Mouse (Mus musculus): ENCODE results near the gene Grb7. TPM values are rescaled to one million over a fixed set of nuclear protein-coding genes. Genes with fewer than 3 reads are reported as not detected.

Grb7 gene
- polyA plus RNA-seq (2015; fragmentation: Nextera tagmentation; extraction: Ambion mirVana), result 0.80 and 1.0 TPM in 2 replicates

DNA sequence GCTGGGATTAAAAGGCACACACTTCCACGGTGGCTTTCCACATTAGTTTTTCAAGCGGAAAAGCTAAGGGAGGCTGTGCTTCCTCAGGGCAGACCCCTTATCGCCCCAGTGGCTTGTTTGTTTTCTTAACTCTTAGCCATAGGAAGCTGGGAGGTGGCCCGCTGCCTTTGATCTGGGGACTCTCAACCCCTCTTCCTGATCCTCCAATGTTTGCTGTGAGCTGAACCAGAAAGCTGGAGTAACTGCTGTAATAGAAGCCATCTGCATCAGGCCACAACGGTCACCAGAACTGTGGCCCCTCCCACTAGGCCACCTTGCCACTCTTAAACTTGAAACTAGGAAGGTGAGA, at the start of gene Grb7:
TSS of gene Grb7 (plus strand) at position 182 of the 349 bp plus-strand sequence.

DNA sequence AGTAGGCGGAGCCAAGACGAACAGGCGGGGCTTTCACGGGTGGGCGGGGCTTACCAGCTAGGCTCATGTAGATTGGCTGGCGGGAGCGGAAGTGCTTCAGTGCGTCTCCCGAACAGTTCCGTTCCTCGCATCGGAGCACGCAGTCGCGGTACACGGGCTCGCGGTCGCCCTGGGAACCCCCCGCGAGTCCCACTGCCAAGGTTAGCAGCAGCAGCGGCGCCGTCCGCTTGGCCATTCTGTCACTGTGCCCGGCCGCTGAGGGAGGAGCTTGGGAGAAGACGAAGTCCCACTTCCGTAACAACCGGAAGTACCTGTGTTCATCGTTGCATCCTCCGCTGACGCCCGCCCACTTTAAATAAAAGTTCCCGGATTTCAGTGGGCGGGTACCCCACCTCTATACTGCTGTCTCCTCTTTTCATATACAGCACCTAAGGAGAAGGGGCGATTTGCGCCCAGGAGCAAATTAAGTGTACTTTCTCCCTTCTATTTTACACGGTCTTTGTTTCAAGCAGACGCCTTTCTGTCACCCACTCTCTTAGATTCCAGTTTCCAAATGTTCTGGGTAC, 46.0 kb upstream of the Grb7 start, which contains the start of gene Pgap3:
TSS of gene Pgap3 (minus strand) at position 330 of the 566 bp plus-strand sequence.

DNA sequence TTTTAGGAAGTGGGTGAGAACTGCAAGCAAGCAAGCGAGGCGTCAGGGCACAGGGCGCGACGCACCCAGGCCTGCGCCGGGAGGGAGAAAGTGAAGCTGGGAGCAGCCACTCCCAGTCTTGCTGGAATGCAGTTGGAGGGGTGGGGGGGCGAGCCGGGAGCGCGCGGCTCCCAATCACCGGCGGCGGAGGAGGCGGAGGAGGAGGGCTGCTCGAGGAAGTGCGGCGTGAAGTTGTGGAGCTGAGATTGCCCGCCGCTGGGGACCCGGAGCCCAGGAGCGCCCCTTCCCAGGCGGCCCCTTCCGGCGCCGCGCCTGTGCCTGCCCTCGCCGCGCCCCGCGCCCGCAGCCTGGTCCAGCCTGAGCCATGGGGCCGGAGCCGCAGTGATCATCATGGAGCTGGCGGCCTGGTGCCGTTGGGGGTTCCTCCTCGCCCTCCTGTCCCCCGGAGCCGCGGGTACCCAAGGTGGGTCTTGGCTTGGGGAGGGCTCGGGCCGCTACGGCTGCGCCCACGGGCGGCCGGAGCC, 33.9 kb upstream of the Grb7 start, which contains the start of gene Erbb2:
TSS of gene Erbb2 (plus strand) at position 198 of the 524 bp plus-strand sequence.

DNA sequence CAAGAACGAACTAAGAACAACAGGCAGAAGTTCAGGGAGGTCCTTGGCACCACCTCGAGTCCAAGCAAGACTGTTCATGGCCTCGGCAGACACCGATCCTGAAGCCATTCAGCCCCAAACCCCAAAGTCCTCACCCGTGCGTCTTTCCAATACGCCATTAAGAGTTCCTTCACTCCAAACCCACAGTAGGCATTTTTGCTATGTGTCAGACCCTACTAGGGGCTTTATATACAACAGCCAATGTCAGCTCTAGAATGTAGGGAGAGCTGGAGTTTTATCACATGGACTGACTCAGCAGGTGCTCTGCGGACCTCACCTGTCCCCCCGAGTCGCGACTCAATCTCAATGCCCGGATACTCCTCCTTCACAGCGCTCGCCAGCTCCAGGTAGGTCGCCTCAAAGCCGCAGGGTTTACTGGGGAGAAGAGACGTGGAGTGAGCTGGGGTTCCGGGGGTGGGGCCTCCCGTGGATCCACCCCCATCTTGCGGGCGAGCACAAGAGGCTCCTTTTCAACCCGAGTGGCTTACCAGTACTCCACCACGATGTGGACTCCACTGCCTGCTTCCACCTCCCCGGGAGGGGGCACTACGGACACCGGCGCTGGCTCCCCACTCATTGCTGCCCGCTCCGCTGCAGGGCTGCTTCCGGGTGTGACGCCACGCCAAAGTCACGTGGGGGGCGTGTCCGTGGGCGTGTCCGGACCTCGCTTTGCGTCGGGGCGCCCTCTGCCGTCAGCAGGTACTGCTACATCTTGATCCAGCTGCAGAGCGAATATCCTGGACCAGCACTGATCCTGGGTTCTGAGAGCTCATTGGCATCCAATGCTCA, 7.6 kb upstream of the Grb7 start, which contains the start of gene Mien1:
TSS of gene Mien1 (minus strand) at position 661 of the 828 bp plus-strand sequence.

Other genes starting within 250 kb of the Grb7 start
- 5.5 and 5.8 TPM in 2 replicates for gene Cdk12, start 243.3 kb upstream of the Grb7 start, polyA plus RNA-seq (2015; fragmentation: Nextera tagmentation; extraction: Ambion mirVana)
- gene Neurod2, start 116.7 kb upstream of the Grb7 start, polyA plus RNA-seq (2015; fragmentation: Nextera tagmentation; extraction: Ambion mirVana), result 13.6 and 15.7 TPM in 2 replicates
- 4.3 and 5.5 TPM in 2 replicates for gene Ppp1r1b, start 98.0 kb upstream of the Grb7 start, polyA plus RNA-seq (2015; fragmentation: Nextera tagmentation; extraction: Ambion mirVana)
- gene Stard3, start 88.0 kb upstream of the Grb7 start, polyA plus RNA-seq (2015; fragmentation: Nextera tagmentation; extraction: Ambion mirVana), result 25.3 and 25.6 TPM in 2 replicates
- 0.27 and 0.33 TPM in 2 replicates for gene Tcap, start 62.6 kb upstream of the Grb7 start, polyA plus RNA-seq (2015; fragmentation: Nextera tagmentation; extraction: Ambion mirVana)
- gene Pnmt, start 59.9 kb upstream of the Grb7 start, polyA plus RNA-seq (2015; fragmentation: Nextera tagmentation; extraction: Ambion mirVana), result 3.2 and 3.7 TPM in 2 replicates
- gene Pgap3, start 45.9 kb upstream of the Grb7 start, polyA plus RNA-seq (2015; fragmentation: Nextera tagmentation; extraction: Ambion mirVana), result 7.6 and 8.4 TPM in 2 replicates
- gene Erbb2, start 33.9 kb upstream of the Grb7 start, polyA plus RNA-seq (2015; fragmentation: Nextera tagmentation; extraction: Ambion mirVana), result 6.6 TPM in 2 replicates
- gene Mien1, start 7.4 kb upstream of the Grb7 start, polyA plus RNA-seq (2015; fragmentation: Nextera tagmentation; extraction: Ambion mirVana), result 270 and 284 TPM in 2 replicates
- gene Ikzf3, start 99.6 kb downstream of the Grb7 start, polyA plus RNA-seq (2015; fragmentation: Nextera tagmentation; extraction: Ambion mirVana), result 0.26 and 0.32 TPM in 2 replicates
- 0.47 and 0.81 TPM in 2 replicates for gene Zpbp2, start 104.7 kb downstream of the Grb7 start, polyA plus RNA-seq (2015; fragmentation: Nextera tagmentation; extraction: Ambion mirVana)
- 76.4 and 90.5 TPM in 2 replicates for gene Ormdl3, start 141.0 kb downstream of the Grb7 start, polyA plus RNA-seq (2015; fragmentation: Nextera tagmentation; extraction: Ambion mirVana)
- not detected in 2 replicates for gene Lrrc3c, start 151.9 kb downstream of the Grb7 start, polyA plus RNA-seq (2015; fragmentation: Nextera tagmentation; extraction: Ambion mirVana)
- gene Gm12355, start 179.3 kb downstream of the Grb7 start, polyA plus RNA-seq (2015; fragmentation: Nextera tagmentation; extraction: Ambion mirVana), result 0.33 and 0.52 TPM in 2 replicates
- not detected in 2 replicates for gene Gsdma3, start 180.0 kb downstream of the Grb7 start, polyA plus RNA-seq (2015; fragmentation: Nextera tagmentation; extraction: Ambion mirVana)
- not detected in 2 replicates for gene Gsdma2, start 200.4 kb downstream of the Grb7 start, polyA plus RNA-seq (2015; fragmentation: Nextera tagmentation; extraction: Ambion mirVana)
- 0.13 TPM in 1 of 2 replicates, not detected in the other for gene Gsdma, start 218.0 kb downstream of the Grb7 start, polyA plus RNA-seq (2015; fragmentation: Nextera tagmentation; extraction: Ambion mirVana)
- gene Psmd3, start 236.2 kb downstream of the Grb7 start, polyA plus RNA-seq (2015; fragmentation: Nextera tagmentation; extraction: Ambion mirVana), result 171 and 181 TPM in 2 replicates

Data from neural tube, postnatal 0 days (tissue).